Mouse (Mus musculus): ENCODE results near the gene Dhx8.
A peak's percentile ranks its signal among the peaks of the same experiment; 100 is the strongest.

The Dhx8 gene

DNA sequence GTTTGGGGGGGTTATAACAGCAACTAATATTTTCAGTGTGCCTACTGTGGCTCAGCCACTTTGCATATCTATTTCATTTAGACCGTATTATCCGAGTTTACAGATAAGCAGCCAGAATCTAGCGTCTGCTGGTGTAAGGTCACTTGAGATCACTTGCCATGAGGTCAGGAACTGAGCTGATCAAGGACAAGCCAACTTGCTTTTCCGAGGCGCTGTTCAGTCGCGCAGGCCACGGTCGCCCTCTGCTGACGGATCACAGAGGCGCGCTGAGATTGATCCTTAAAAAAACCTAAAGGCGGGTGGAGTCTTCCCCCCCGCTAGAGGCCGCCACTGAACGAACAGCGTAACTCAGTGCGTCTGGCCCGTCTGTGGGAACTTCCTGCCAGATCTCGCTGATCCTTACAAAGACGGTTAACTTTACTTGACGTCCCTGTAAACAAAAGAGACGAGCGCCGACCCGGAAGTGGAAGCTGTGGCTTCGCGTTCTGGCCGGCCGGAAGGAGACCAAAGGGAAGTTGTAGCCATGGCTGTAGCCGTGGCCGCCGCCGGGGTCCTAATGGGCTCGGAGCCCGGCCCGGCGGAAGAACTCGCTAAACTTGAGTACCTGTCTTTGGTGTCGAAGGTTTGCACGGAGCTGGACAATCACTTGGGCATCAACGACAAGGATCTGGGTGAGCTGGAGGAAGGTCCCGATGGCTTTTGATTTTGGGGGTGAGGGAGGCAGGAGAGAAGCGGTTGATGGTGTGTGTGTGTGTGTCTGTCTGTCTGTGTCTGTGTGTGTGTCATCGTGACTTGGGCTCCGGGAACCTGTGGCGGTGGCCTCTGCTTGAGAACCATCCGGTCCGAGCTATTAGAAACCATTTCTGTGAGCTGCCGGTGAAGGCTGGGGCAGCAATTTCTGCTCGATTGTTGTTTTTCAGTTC lies at the start of gene Dhx8:
Dhx8 (plus strand) TSS at position 402 of the 923 bp plus-strand sequence.
- peak; percentile 99 for DNase-seq

DNA sequence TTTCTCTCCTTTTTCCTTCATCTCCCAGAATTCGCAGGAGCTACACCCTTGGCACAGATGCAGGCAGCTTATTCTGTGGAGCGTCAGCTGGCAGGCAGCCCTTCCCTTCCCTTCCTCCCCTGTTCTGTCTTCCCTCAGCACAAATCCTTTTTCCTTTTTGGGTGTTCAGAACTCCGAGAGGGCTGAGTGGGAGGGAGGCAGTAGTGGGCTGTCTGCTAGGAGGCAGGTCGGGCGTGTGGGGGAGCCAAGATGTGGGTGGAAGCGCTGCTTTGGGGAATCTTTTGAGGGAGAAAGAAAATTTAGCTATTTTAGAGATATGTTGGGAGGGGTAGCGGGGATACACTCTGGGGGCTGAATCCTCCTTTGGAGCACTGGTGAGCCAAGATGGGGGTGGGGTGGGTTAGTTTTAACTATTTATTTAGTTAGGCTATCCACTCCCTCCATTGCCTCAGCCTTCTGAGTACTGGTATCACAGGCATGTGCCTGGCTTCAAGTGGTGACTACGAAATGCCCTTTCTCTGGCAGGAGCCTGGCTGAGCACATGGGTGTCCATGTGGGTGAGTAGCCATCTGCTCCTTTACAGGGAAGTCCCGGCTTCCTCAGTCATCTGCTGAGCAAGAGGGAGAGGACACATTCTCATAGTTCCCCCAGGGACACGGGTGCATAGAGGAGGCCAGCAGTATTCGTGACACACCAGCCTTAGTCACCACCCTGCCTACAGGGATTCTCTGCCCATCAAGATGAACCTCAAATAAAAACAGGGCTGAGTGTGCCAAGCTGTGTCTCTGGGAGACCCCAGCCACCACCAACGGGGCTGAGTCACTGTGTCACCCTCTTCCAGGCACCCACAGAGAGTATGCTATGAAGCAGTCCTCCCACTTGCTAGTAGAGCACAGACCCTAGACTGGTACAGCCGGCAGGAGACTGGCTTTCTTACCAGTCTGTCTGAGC lies 45.1 kb upstream of the Dhx8 start:
- DNase-seq, result no peak

DNA sequence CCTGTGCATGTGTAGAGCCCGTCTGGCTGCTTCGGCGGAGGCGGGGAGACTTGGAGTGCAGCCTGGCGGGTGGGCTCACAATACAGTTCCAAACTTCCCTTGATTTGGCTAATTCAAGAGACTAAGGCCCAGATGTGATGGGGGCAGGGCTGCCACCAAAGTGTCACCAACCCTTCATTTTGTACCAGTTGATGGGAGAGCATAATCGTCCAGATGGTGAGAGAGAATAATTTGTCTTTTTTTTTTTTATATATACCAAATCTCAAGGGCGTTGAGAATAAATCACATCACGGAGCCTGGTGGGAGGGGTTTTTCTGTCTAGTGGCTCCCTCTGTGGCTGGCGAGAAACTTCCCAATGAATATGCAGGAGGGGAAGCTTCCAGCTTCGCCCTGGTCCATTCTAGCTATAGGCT lies 43.0 kb upstream of the Dhx8 start:
- no peak for DNase-seq

DNA sequence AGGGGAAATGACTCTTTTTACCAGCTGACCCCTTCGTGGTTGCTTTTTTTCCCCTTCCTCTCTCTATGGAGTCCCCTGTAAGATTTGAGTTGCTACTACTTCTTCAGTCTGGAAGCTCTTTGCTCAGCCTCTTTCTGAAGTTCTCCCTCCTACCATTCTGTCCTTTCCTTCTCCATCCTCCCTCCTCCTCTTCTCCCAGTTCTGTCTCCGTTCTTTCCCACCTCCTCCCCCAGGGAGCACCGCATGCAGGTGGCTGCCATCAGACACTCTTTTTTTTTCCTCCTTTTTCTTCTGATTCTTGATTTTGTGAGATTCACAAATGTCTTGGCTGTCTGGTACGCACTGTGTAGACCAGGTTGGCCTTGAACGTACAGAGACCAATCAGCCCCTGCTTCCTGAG lies 42.4 kb upstream of the Dhx8 start:
- DNase-seq, result no peak

DNA sequence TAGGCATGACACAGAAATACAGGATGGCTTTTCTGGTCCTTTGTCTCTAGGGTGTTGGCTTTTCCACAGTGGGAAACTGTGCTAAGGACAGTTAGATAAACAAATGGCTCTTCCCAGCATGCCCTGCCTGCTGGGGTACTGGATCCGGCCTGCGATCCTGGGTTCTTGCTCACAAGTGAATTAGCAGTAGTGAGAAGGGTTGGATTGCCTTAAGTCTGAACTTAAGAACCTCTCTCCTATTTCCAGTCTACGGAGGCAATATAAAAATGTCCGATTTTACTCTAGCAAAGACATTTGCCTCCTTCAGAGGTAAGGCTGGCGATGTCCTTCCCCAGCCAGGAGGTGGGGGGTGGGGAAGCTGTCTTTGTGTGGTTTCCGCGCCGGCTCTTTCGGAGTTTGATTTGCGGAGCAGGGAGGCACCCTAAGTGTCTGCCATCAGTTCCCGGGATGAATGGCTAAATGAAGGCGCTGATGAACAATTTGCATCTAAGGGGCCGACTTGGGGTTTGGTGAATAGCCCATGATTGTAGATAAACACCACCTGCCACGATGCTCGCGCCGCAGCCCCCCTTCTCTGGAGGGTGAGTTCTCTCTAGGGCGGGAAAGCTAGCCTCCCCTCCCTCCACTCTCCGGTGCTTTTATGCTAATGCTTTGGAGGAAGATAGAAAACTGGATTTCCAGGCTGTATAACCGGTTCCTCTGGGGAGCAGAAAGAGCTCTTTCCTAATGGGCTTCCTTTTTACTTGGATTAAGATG lies 36.6 kb upstream of the Dhx8 start:
- DNase-seq, result no peak

DNA sequence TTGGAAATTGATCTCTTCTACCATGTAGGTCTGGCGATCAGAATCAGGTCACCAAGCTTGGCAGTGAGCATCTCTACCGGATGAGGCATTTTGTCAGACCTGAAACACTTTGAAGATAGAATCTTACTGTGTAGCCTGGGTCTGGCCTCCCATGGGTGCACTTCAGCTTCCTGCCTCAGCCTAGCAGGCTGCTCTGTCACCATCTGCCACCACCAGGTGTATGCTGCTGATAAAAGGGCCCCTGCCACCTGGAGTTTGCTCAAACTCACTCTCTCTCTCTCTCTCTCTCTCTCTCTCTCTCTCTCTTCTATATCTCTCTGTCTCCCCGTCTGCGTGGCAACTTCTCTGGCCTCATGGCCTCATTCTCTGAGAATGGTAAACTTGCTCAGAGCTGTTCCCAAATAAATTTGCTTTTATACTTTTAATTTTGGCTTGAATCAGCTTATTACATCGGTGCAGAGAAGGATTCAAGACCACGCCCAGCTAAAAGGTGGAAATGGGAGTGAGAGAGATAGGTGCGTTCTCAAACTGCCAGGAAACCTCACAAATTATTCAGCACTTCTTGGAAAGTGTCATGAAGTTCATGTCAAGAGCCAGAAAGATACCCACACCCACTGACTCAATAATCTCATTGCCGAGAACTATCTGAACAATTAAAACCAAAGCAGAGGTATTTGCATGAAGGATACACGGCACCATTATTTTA lies 35.4 kb upstream of the Dhx8 start:
- DNase-seq, result no peak

DNA sequence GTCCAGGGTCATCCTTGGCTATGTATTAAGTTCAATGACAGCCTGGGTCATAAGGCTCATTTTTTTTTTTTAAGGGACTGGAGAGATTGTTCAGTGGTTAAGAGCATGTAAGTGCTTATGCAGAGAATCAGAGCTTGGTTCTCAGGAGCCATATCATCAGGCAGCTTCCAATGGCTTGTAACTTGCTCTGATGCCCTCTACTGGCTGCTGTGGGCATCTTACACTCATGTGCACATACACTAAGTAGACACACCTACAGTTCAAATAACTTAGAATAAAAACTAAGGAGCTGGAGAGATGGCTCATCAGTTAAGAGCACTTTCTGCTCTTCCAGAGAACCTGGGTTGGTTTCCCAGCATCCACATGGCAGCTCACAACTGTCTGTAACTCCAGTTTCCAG lies 34.6 kb upstream of the Dhx8 start:
- no peak for DNase-seq

DNA sequence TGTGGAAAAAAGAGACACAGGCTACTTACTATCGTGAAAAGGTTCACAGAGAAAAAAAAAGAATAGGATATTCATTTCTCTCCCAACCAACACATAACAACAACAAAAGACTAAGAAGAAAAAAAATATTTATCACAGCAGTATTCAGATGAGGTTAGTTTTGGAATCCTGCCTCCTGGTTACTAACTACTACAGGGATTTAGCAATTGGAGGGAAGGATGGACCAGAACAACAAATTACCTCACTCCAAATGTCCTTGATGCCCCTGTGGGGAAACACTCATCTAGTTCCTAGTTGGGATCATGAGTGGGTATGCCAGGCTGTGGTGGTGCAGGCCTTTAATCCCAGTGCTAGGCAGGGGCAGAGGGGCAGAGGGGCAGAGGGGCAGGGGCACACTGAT lies 33.2 kb upstream of the Dhx8 start:
- no peak for DNase-seq

DNA sequence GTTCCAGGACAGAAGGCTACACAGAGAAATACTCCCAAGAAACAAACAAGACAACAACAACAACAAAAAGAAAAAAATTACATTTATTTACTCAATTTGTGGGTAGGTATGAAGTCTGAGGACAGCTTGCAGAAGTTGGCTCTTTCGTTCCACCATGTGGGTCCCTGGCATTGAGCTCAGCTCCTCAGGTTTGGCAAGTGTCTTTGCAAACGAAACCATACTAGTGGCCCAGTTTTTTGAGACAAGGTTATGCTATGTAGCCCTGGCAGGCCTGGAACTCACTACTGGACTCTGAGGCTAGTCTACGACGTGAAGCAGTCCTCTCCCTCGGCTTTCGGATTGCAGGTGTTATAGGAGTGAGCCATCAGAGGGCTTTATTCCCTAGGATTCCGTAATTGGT lies 32.7 kb upstream of the Dhx8 start:
- no peak for DNase-seq

DNA sequence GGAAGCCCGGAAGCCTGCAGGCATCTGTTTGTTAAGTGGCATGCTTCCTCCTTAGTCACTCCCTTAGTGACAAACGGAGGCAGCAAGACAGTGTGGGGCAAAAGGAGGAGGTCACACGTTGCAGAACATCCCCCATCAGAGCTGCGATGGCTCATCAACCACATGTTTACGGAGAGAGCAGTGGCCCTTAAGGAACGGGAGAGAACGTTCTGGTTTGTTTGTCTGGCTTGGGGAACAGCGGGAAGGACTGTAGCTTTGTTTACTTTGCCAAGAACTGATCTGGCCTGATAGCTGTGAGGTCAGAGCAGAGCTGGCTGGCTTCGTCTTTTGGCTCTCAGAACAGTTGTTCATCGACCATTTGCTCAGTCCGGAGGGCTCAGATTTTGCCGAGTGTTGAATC lies 32.3 kb upstream of the Dhx8 start:
- DNase-seq, result peak; percentile 47

DNA sequence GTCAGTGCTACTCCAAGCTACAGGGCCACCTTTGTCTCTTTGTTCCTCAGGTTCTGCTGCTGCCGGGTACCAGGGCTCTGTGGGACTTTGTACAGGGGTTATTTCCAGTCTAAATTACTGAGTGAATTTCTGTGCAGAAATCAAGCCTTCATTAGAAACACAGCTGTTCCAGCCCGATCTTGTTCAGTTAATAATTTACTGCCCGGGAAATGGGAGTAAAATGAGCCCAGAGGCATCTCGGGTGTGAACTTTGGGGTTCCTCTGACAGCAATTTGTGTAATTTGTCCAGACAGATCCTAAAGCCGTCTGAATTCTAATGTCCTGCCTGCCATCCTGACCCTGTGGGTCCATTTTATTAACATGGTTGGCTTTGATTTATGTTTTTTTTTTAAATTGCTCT lies 28.6 kb upstream of the Dhx8 start:
- DNase-seq, result peak; percentile 54

DNA sequence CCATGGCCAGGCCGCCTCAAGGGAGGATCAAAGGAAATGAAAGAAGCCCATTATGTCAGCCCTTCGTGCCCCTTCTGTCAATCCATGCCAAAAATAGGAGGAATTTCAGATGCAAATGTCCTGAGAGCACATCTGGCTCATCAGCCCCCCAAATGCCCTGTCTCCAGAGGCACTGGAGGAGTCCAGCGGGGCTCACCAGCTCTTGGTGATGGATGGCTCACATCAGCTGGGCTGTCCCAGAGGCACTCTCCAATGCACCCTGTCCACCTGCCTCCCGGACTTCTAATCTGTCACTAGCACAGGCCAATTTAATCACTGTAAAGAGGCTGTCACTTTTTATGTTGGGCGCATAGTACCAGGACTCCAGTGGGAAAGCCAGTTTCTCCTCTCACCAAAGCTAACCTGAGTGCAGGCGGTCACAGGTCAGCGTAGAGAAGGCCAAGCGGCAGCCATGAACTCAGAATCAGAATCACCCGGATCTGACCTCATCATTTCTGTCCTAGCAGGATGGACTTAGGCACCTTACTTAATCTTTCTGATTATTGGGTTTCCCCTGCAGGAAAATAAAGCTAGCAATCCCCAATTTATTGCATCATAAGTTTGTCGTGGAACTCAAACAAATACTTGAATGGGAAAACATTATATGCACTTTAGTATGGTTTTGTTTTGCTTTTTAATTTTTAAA lies 25.8 kb upstream of the Dhx8 start:
- no peak for DNase-seq

DNA sequence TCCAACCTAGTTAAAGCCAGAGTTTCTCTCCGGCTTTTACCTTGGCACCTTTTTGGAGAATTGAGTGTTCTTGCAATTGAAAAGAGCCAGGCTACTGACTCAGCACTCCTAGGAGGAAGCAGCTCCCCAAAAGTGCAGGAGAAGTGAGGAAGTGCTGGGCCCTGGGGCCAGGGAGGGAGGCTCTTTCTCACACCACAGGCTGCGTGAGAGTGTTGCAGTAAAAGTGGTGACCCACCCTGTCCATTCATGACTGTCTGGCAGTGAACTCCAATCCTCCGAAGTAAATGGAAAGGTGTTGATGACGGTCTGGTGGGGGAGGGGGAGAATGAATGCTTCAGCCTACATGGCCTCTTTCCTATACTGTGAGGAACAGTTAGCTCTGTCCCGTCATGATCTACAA lies 24.2 kb upstream of the Dhx8 start:
- DNase-seq, result no peak

DNA sequence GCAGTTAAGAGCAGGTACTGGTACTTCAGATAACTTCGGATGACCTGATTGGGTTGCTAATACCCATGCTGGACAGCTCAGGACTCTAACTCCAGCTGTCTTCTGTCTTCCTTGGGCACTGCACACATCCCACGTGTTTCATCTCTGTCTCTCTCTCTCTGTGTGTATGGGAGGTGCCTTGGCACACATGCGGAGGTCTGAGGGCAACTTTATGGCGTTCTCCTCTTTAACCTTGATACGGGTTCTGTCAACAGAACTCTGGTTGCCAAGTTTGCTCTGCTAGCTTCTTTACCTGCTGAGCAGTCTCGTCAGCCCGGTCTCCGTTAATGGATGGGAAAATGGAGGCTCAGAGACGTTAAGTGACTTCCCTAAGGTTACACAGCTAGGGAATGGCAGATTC lies 19.9 kb upstream of the Dhx8 start:
- peak; percentile 5 for DNase-seq

DNA sequence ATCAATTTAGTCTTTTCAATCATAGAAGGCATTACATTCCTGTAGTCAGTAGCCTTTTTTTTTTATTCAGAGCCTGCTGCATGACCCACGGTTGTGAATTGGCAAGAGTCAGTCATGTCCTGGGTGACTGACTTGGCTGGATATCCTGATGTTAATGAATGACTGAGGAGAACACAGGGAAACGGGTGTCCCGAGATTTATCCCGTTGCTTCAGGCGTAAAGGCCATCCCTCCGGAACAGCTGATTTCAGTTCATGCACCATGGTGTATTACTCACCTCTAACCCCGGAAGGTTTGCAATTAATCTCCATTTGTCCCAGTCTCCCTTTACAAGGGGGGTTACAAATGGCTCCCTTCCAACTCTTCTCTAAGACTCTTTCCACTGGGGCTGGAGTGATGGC lies 18.7 kb upstream of the Dhx8 start:
- peak; percentile 71 for DNase-seq

DNA sequence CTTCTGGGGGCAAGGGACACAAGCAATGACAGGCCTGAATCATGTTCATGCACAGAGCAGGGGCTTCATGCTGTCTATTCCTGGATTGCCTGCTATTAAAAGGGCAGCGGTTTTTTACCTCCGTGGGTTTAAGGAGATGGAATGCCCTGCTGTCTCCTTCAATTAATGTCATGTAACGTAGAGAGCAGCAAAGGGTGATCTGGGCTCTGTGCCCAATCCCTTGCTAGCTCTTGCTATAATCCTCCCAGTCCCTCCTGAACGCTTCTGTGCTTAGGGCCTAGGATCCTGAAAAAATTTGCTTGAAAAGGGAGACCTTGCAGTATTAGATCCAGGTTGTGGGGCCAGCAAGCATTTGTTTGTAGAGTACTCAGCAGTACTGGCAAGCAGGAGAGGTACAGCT lies 14.4 kb upstream of the Dhx8 start:
- no peak for DNase-seq

DNA sequence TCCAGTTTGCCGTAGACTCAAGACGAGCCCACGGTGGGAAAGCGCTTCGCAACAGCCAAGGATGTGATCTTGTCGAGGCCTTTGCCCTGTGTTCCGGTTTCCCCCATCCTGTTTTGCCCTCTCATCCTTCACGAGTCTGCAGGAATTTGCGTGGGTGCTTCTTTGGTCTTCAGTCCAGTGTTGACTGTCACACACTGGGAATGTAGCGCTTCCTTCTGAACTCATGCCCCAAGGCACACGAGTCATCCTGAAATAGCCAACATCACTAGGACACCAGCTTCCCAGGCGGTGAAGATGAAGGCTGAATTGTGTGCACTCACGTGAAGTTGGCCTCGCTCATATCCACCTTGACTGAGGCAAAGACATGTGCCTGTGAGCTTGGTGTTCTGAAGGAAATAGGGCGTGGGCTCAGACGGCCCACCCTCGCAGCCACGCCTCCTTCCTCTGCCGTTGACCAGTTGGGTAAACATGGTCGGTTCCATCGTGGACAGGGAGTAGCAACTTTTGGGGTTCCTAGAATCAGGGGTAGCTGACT lies 12.7 kb upstream of the Dhx8 start:
- DNase-seq, result peak; percentile 7

DNA sequence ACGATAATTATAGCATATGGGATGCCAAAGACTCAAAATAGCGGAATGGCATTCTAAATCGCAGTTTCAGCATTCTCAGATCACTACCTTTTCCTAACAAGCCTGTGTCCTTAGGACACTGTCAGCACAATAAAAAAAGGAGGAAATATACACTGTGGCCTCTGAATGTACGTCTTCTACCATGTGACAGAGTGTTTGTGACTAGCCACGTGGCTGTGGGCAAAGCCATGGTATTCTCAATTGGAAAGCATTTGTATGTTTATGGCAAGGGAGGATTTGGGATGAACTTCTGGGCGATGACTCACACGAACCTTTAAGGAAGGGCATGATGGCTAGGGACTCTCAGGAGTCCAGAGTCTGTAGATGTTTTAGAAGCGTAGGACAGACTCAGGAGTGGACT lies 7.7 kb upstream of the Dhx8 start:
- DNase-seq, result no peak

DNA sequence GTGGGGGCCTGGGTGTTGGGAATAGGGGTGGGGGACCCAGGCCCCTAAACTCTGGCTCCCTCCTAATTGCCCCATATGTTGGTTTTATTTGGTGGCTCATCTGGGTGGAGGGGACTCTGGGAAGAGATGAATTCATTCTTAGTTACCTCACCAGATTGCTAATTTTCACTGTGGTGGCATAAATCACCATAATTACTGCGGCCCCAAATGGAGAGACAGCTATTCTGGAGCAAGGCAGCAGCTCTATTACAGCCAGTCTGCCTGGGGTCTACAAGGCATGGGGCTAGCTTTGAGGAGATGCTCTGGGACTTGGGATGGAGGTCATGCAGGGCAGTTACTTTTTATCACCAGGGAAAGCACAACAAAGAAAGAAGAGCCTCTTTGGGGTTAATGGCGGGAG lies 6.0 kb upstream of the Dhx8 start:
- no peak for DNase-seq

DNA sequence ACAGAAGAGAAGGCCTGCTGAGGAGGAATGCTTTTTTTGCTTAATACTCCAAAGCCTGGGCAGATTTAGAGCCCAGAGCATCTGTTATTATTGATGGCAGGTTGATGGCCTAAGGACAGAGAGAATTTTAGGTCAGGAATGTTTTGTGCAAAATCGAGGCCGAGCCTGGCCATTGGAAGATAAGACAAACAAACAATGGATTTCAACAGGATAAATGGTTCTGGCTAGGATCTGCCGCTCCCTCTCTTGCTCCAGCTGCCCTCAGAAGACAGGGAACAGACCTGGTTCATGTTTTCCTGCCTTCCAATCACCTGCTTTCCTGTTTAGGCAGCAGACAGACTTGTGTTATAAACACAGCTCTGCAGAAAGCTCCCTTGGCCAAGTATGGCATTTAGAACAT lies 3.4 kb upstream of the Dhx8 start:
- no peak for DNase-seq

DNA sequence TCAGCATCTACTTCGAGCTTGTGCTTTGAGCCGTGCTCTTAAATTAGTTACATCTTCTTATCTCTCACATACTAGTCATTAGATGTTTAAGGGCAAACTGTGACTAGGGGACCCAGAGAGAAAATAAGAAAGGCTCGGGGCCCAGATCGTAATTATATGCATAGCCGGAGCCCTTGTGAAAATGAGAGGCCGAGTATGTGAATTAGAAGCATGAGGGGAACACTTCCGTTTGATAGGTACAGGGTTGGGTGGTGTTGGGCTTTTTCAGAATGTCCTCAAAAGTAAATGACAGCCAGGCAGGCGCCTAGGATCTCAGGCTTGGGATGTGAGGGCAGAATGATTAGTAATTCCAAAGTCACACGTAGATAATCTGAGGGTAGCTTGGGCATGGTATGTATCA lies 877 bp downstream of the Dhx8 start:
- DNase-seq, result no peak

DNA sequence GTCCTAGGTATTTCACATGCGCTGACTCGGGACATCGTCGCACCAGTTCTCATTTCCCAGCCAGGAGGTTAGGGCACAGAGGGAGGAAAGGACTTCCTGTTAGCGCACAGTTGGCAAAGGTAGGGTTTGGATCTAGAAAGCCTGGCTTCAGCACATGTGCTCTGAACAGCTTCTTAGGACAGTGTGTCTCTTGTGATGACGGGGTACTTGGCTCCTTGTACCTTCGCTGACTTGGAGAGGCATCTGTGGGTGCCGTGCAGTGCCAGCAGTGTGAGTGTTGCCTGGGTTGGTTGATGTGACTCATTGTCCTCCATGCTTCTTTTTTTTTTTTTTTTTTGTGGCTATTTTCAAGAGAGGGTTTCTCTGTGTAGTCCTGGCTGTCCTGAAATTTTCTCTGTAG lies 23.9 kb downstream of the Dhx8 start:
- no peak for DNase-seq
